Mouse (Mus musculus): Measurements from ENCODE around the gene Gm7073. TPM values are rescaled to one million over a fixed set of nuclear protein-coding genes. Genes with fewer than 3 reads are reported as not detected.
A peak's percentile ranks its signal among the peaks of the same experiment; 100 is the strongest.

Gene Gm7073
- total and polyA plus RNA-seq, 3 experiments = not detected

- Histone ChIP-seq H3K9ac (ENCODE audit: insufficient read depth, low read depth) (no peak overlapping the region), H3K27ac (ENCODE audit: insufficient read depth, low read depth) (no peak overlapping the region), H3K4me2 (ENCODE audit: insufficient read depth, low read depth, poor library complexity, severe bottlenecking) (no peak overlapping the region), H3K79me2 (replicated peaks; ENCODE audit: control insufficient read depth, extremely low read depth, insufficient read depth, poor library complexity, severe bottlenecking) (no peaks in the 10 kb centered on the region), H3K4me3 (replicated peaks in 1 of 3; ENCODE audit: low read depth in 2 of 3, low read length in 2 of 3, poor library complexity in 1 of 3) (no peak overlapping the region), H3K36me3 (replicated peaks in 1 of 2; ENCODE audit: control insufficient read depth in 1 of 2, insufficient read depth in 1 of 2, low read length in 1 of 2) (no peaks in the 10 kb centered on the region), H3K27me3 (replicated peaks) (no peaks in the 10 kb centered on the region), H3K9me3 (replicated peaks; ENCODE audit: low read length) (no peaks in the 10 kb centered on the region), H3K4me1 (ENCODE audit: control insufficient read depth in 1 of 2, insufficient read depth in 2 of 2) (no peaks in the 10 kb centered on the region)
- DNase-seq (ENCODE audit: extremely low read depth) = no peak
- dilution Hi-C loops (cut with MboI; ENCODE audit: extremely low pct_ligation_motif_present, extremely low pct_unique_long_range_greater_than_20kb, low sequenced_read_pairs) = no loop called here
- no peak for TF ChIP-seq JUND (conservative IDR thresholded peaks at IDR 0.05; ENCODE audit: low read depth, low read length)
- TF ChIP-seq CHD2 (IDR thresholded peaks at IDR 0.05; ENCODE audit: low read length) = no peak
- no peak for TF ChIP-seq MYC (IDR thresholded peaks at IDR 0.05; ENCODE audit: low read depth, low read length)
- TF ChIP-seq NRF1 (IDR thresholded peaks at IDR 0.05; ENCODE audit: low read depth, low read length) = no peak
- no peak for TF ChIP-seq JUN (IDR thresholded peaks at IDR 0.05; ENCODE audit: insufficient read depth, low read depth, low read length)
- TF ChIP-seq E2F4 (IDR thresholded peaks at IDR 0.05; ENCODE audit: insufficient replicate concordance, low read depth, low read length) = no peak
- TF ChIP-seq EP300 (IDR thresholded peaks at IDR 0.05; ENCODE audit: low read length) = no peak
- TF ChIP-seq MAX (IDR thresholded peaks at IDR 0.05; ENCODE audit: low read length) = no peak
- no peak for TF ChIP-seq HCFC1 (IDR thresholded peaks at IDR 0.05; ENCODE audit: low read depth, low read length)
- TF ChIP-seq CTCF (conservative IDR thresholded peaks at IDR 0.05 in 1 of 2, IDR thresholded peaks at IDR 0.05 in 1 of 2; ENCODE audit: low read depth in 2 of 2, low read length in 2 of 2) = no peak
- TF ChIP-seq ZKSCAN1 (IDR thresholded peaks at IDR 0.05; ENCODE audit: borderline replicate concordance, low read depth, low read length) = no peak
- in situ Hi-C loops (cut with MboI; ENCODE audit: low pct_ligation_motif_present, low pct_unique_long_range_greater_than_20kb, low sequenced_read_pairs) = no loop called here
Observed at GRCm38 (mm10) chrX:60497750-60498149, 41.3 kb downstream of the Gm7073 start.

GRCm38 (mm10) chrX:60495308-60495707, 43.7 kb downstream of the Gm7073 start:
- Histone ChIP-seq H3K4me1 (ENCODE audit: control insufficient read depth in 1 of 2, insufficient read depth in 2 of 2) (no peaks in the 10 kb centered on the region), H3K9ac (ENCODE audit: insufficient read depth, low read depth) (no peak overlapping the region)
- in situ Hi-C loops (cut with MboI; ENCODE audit: low pct_ligation_motif_present, low pct_unique_long_range_greater_than_20kb, low sequenced_read_pairs) = no loop called here

GRCm38 (mm10) chrX:60463786-60464185, 75.3 kb downstream of the Gm7073 start:
- H3K9ac ChIP-seq (ENCODE audit: insufficient read depth, low read depth) = no peak overlapping the region
- no peak for TF ChIP-seq PAX5 (IDR thresholded peaks at IDR 0.05; ENCODE audit: low read length)
- TF ChIP-seq NELFE (IDR thresholded peaks at IDR 0.05; ENCODE audit: low read depth, low read length) = no peak
- TF ChIP-seq SIN3A (IDR thresholded peaks at IDR 0.05; ENCODE audit: low read length) = no peak
- peak; percentile 50 for TF ChIP-seq RAD21 (IDR thresholded peaks at IDR 0.05; ENCODE audit: low read depth, low read length)
- no peak for TF ChIP-seq ZNF384 (IDR thresholded peaks at IDR 0.05; ENCODE audit: low read depth, low read length)
- no peak for TF ChIP-seq ZMIZ1 (IDR thresholded peaks at IDR 0.05; ENCODE audit: low read depth, low read length)
- TF ChIP-seq MAZ (IDR thresholded peaks at IDR 0.05; ENCODE audit: low read depth, low read length) = no peak
- no peak for TF ChIP-seq TBP (conservative IDR thresholded peaks at IDR 0.05; ENCODE audit: low read depth, low read length)
- TF ChIP-seq HCFC1 (IDR thresholded peaks at IDR 0.05; ENCODE audit: low read depth, low read length) = no peak
- TF ChIP-seq USF2 (conservative IDR thresholded peaks at IDR 0.05; ENCODE audit: low read depth, low read length) = no peak
- no peak for TF ChIP-seq USF1 (IDR thresholded peaks at IDR 0.05; ENCODE audit: low read depth, low read length)
- TF ChIP-seq CTCF (conservative IDR thresholded peaks at IDR 0.05 in 1 of 2, IDR thresholded peaks at IDR 0.05 in 1 of 2; ENCODE audit: low read depth in 2 of 2, low read length in 2 of 2) = peak; percentile 43 to 54; a peak in 3 of 4 replicates
- TF ChIP-seq KAT2A (IDR thresholded peaks at IDR 0.05; ENCODE audit: insufficient replicate concordance, low read length) = no peak
- TF ChIP-seq ETS1 (conservative IDR thresholded peaks at IDR 0.05; ENCODE audit: low read depth, low read length) = no peak
- TF ChIP-seq MAFK (IDR thresholded peaks at IDR 0.05; ENCODE audit: insufficient replicate concordance, low read length) = no peak
- TF ChIP-seq E2F4 (IDR thresholded peaks at IDR 0.05; ENCODE audit: insufficient replicate concordance, low read depth, low read length) = no peak
- TF ChIP-seq ZC3H11A (IDR thresholded peaks at IDR 0.05; ENCODE audit: low read depth, low read length) = no peak
- no peak overlapping the region for H3K4me2 ChIP-seq (ENCODE audit: insufficient read depth, low read depth, poor library complexity, severe bottlenecking)
- H3K4me3 ChIP-seq (replicated peaks in 1 of 3; ENCODE audit: low read depth in 2 of 3, low read length in 2 of 3, poor library complexity in 1 of 3) = no peak overlapping the region
- peak; percentile 15 for DNase-seq (ENCODE audit: extremely low read depth)
- H3K9me3 ChIP-seq (replicated peaks; ENCODE audit: low read length) = no peaks in the 10 kb centered on the region
- in situ Hi-C loops (cut with MboI; ENCODE audit: low pct_ligation_motif_present, low pct_unique_long_range_greater_than_20kb, low sequenced_read_pairs) = no loop called here
- H3K79me2 ChIP-seq (replicated peaks; ENCODE audit: control insufficient read depth, extremely low read depth, insufficient read depth, poor library complexity, severe bottlenecking) = no peaks in the 10 kb centered on the region
- H3K27ac ChIP-seq (ENCODE audit: insufficient read depth, low read depth) = no peak overlapping the region
- dilution Hi-C loops (cut with MboI; ENCODE audit: extremely low pct_ligation_motif_present, extremely low pct_unique_long_range_greater_than_20kb, low sequenced_read_pairs) = no loop called here
- no peaks in the 10 kb centered on the region for H3K27me3 ChIP-seq (replicated peaks)
- no peaks in the 10 kb centered on the region for H3K4me1 ChIP-seq (ENCODE audit: control insufficient read depth in 1 of 2, insufficient read depth in 2 of 2)
- H3K36me3 ChIP-seq (replicated peaks in 1 of 2; ENCODE audit: control insufficient read depth in 1 of 2, insufficient read depth in 1 of 2, low read length in 1 of 2) = no peaks in the 10 kb centered on the region

More at GRCm38 (mm10) chrX:60495308-60495707, 43.7 kb downstream of the Gm7073 start:
- H3K27ac ChIP-seq (ENCODE audit: insufficient read depth, low read depth) = no peak overlapping the region
- no peak overlapping the region for H3K4me2 ChIP-seq (ENCODE audit: insufficient read depth, low read depth, poor library complexity, severe bottlenecking)
- no peaks in the 10 kb centered on the region for H3K36me3 ChIP-seq (replicated peaks in 1 of 2; ENCODE audit: control insufficient read depth in 1 of 2, insufficient read depth in 1 of 2, low read length in 1 of 2)
- dilution Hi-C loops (cut with MboI; ENCODE audit: extremely low pct_ligation_motif_present, extremely low pct_unique_long_range_greater_than_20kb, low sequenced_read_pairs) = no loop called here
- no peaks in the 10 kb centered on the region for H3K9me3 ChIP-seq (replicated peaks; ENCODE audit: low read length)
- no peak overlapping the region for H3K4me3 ChIP-seq (replicated peaks in 1 of 3; ENCODE audit: low read depth in 2 of 3, low read length in 2 of 3, poor library complexity in 1 of 3)
- no peak for DNase-seq (ENCODE audit: extremely low read depth)
- H3K27me3 ChIP-seq (replicated peaks) = no peaks in the 10 kb centered on the region
- no peak for TF ChIP-seq JUND (conservative IDR thresholded peaks at IDR 0.05; ENCODE audit: low read depth, low read length)
- no peaks in the 10 kb centered on the region for H3K79me2 ChIP-seq (replicated peaks; ENCODE audit: control insufficient read depth, extremely low read depth, insufficient read depth, poor library complexity, severe bottlenecking)

Data from CH12.LX (cell line).